Mouse (Mus musculus) midbrain, embryonic 10.5 days (tissue): ENCODE measurements at regions not wholly inside any gene's neighbourhood (a gene's known extent, or its start where the extent isn't known, plus 50 kb on each side); places are given as distances from the start of the nearest gene placed in this dataset.

ENCODE experiments used
- DNase-seq: peaks from one replicate; pipeline ENCODE4 v3.0.0-alpha.2; 2017; ENCODE audit warnings: low spot score
- H3K27ac ChIP-seq: fragments of 300-500 bp; sonication (generic); replicated peaks from 2 replicates; pipeline ENCODE4 v1.5.1; 2016; ENCODE audit warnings: mild to moderate bottlenecking
- H3K27me3 ChIP-seq: fragments of 300-500 bp; sonication (generic); 2 replicates; pipeline ENCODE4 v1.6.1; 2016; ENCODE audit warnings: low read depth, mild to moderate bottlenecking; ENCODE audit not compliant: poor library complexity, severe bottlenecking
- H3K36me3 ChIP-seq: fragments of 300-500 bp; sonication (generic); 2 replicates; pipeline ENCODE4 v1.6.1; 2016; ENCODE audit warnings: mild to moderate bottlenecking, moderate library complexity
- H3K4me1 ChIP-seq: fragments of 300-500 bp; sonication (generic); 2 replicates; pipeline ENCODE4 v1.6.1; 2016
- H3K4me3 ChIP-seq: fragments of 300-500 bp; sonication (generic); 2 replicates; pipeline ENCODE4 v1.5.1; 2016; ENCODE audit warnings: mild to moderate bottlenecking, moderate library complexity
- H3K9me3 ChIP-seq: fragments of 300-500 bp; sonication (generic); replicated peaks from 2 replicates; pipeline ENCODE4 v1.6.1; 2016; ENCODE audit warnings: mild to moderate bottlenecking
- WGBS: fragments of 180-500 bp; shearing (Covaris S2); methylation state at CpG from one replicate; pipeline ENCODE4 v1.1.7; 2016; 5-methylcytosine and 5-hydroxymethylcytosine counted together

DNA sequence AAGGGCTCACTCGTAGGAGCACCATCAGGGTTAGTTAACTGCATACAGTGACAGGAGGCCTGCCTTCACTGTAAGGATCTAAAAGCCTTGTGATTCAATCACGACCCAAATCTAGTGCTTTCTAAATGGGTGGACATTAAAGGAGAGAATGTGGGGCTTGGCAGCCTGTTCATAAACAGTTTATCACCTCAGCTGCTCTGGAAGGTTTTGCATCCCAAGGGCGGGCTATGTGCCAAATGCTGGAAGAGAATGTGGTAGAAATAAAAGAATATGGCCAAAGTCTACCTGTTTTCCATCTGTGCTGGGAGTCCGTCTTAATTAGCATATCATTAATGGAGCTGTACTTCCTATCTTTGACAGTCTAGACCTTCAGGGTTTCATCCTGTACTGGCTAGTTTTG, 241.0 kb downstream of the Cdca7 start:
- Histone ChIP-seq H3K4me1 (no peaks in the 10 kb centered on the region), H3K4me3 (no peak overlapping the region), H3K9me3 (no peaks in the 10 kb centered on the region), H3K27me3 (no peaks in the 10 kb centered on the region), H3K27ac (no peak overlapping the region), H3K36me3 (no peaks in the 10 kb centered on the region)
- no peak for DNase-seq
- WGBS = 89% methylated on average over 4 of the region's 4 CpGs

DNA sequence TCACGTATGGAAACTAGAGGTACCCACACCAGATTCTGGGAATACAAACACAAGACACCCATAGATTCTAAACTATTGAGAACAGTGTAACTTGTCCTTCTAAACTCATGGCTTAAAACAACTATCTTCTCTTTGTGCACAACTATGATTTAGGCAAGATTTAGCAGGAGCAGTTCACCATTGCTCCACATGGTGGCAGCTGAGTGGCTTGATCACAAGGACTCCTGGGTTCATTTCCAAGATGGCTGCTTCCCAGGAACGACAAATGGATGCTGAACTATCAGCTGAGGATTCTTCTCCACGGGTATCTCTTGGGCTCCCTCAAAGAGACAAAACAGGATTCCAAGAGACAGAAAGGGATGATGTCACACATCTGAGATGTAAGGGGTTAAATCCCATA, 251.5 kb downstream of the Sp3 start:
- 51% methylated on average over 3 of the region's 3 CpGs for WGBS
- H3K4me1 ChIP-seq = no peaks in the 10 kb centered on the region

GRCm38 (mm10) chr2:72733371-72733770, 246.9 kb downstream of the Sp3 start:
- no peak for DNase-seq
- Histone ChIP-seq H3K9me3 (no peaks in the 10 kb centered on the region), H3K4me3 (no peak overlapping the region), H3K27me3 (no peaks in the 10 kb centered on the region), H3K4me1 (no peaks in the 10 kb centered on the region), H3K27ac (no peak overlapping the region), H3K36me3 (no peaks in the 10 kb centered on the region)
- WGBS = 79% methylated on average over 3 of the region's 3 CpGs

More for the DNA sequence above, 251.5 kb downstream of the Sp3 start:
- no peaks in the 10 kb centered on the region for H3K9me3 ChIP-seq
- H3K27ac ChIP-seq = no peak overlapping the region; the same call in 1 of the 2 replicates
- no peak overlapping the region for H3K4me3 ChIP-seq
- H3K36me3 ChIP-seq = no peaks in the 10 kb centered on the region
- no peaks in the 10 kb centered on the region for H3K27me3 ChIP-seq
- peak; percentile 44 for DNase-seq

- Histone ChIP-seq H3K9me3 (no peaks in the 10 kb centered on the region), H3K4me1 (no peaks in the 10 kb centered on the region), H3K4me3 (no peak overlapping the region), H3K36me3 (no peaks in the 10 kb centered on the region), H3K27ac (no peak overlapping the region), H3K27me3 (no peaks in the 10 kb centered on the region)
- DNase-seq = no peak
- WGBS = 93% methylated on average over 9 of the region's 9 CpGs
Measured at GRCm38 (mm10) chr2:72735035-72735434, 245.2 kb downstream of the Sp3 start.

- Histone ChIP-seq H3K4me1 (peaks cover 9% of the 10 kb centered on the region), H3K27ac (no peak overlapping the region), H3K27me3 (no peaks in the 10 kb centered on the region), H3K4me3 (no peak overlapping the region), H3K36me3 (no peaks in the 10 kb centered on the region), H3K9me3 (no peaks in the 10 kb centered on the region)
- 92% methylated on average over 3 of the region's 3 CpGs for WGBS
- DNase-seq = no peak
Measured at GRCm38 (mm10) chr2:72736685-72737084, 243.6 kb downstream of the Sp3 start.

- H3K4me3 ChIP-seq = no peak overlapping the region
- H3K9me3 ChIP-seq = no peaks in the 10 kb centered on the region
- no peak overlapping the region for H3K27ac ChIP-seq
- no peaks in the 10 kb centered on the region for H3K27me3 ChIP-seq
- DNase-seq = peak; percentile 15
- 74% methylated on average over 22 of the region's 22 CpGs for WGBS
- H3K36me3 ChIP-seq = no peaks in the 10 kb centered on the region
- peaks cover 9% of the 10 kb centered on the region for H3K4me1 ChIP-seq
Measured at GRCm38 (mm10) chr2:72740391-72741361, 239.6 kb downstream of the Sp3 start.

- no peak for DNase-seq
- 85% methylated on average over 5 of the region's 5 CpGs for WGBS
- Histone ChIP-seq H3K27me3 (no peaks in the 10 kb centered on the region), H3K27ac (no peak overlapping the region), H3K36me3 (no peaks in the 10 kb centered on the region), H3K4me1 (peaks cover 9% of the 10 kb centered on the region), H3K4me3 (no peak overlapping the region), H3K9me3 (no peaks in the 10 kb centered on the region)
Measured at GRCm38 (mm10) chr2:72741746-72742145, 238.5 kb downstream of the Sp3 start.

DNA sequence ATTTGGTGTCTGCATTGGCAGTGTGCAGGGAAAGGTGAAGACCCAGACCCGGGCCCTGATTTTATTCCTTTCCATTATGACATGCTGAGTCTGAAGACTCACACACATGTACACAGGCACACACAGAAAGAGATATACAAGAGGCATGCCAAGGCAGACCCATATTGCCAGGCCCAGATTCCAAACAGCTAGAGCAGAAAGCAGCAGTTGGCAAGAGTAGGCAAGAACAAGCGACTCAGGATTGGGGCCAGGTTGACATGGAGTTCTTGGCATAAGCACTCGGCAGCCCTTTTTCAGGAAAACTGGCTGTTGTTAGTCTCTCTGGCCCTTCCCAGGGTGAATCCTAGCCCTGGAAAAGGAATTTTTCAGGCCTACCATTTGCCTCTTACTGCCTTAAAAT, 236.6 kb downstream of the Sp3 start:
- Histone ChIP-seq H3K4me3 (no peak overlapping the region), H3K27ac (no peak overlapping the region), H3K27me3 (no peaks in the 10 kb centered on the region), H3K9me3 (no peaks in the 10 kb centered on the region), H3K4me1 (peaks cover 9% of the 10 kb centered on the region), H3K36me3 (no peaks in the 10 kb centered on the region)
- DNase-seq = no peak
- WGBS = 90% methylated on average over 3 of the region's 3 CpGs

GRCm38 (mm10) chr2:72744901-72745300, 235.3 kb downstream of the Sp3 start:
- no peak for DNase-seq
- 87% methylated on average over 4 of the region's 4 CpGs for WGBS
- Histone ChIP-seq H3K4me1 (peaks cover 9% of the 10 kb centered on the region), H3K36me3 (no peaks in the 10 kb centered on the region), H3K4me3 (no peak overlapping the region), H3K9me3 (no peaks in the 10 kb centered on the region), H3K27me3 (no peaks in the 10 kb centered on the region), H3K27ac (no peak overlapping the region)

DNA sequence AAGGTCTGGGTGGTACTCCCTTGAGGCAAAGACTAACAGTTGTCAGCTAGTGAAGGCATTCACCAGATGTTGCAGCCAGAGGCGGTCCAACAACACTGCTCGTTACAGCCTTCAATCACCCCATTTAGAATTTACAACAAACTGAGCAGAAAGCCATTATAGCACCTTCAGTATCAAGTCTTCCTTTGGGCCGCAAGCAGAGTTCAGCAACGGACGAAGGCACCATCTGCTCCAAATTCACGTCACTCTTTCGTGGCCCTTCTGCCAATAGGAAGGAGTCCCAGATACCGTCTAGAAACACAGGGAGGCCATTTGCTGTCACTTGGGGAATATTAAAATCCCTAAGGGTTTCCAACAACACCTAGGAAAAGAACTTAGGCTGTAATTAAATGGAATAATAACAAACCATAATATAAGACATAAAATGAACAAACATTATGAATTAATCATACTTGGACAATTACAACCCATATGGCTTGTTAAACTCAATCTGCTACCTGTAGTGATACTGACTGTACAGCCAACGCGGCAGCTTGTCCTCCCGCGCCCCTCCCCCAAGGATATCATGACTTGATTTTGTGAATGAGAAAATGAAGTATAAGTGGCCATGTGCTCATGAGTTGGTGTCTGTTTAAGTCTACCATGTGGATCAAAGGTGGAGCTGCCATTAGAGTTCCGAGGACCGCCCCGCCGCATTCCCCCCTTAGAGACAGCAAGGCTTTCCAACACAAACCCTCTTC, 233.6 kb downstream of the Sp3 start:
- H3K27ac ChIP-seq = no peak overlapping the region
- no peak overlapping the region for H3K4me3 ChIP-seq
- H3K9me3 ChIP-seq = no peaks in the 10 kb centered on the region
- no peaks in the 10 kb centered on the region for H3K27me3 ChIP-seq
- no peaks in the 10 kb centered on the region for H3K36me3 ChIP-seq
- 90% methylated on average over 16 of the region's 16 CpGs for WGBS
- DNase-seq = no peak
- no peaks in the 10 kb centered on the region for H3K4me1 ChIP-seq

- no peak overlapping the region for H3K27ac ChIP-seq
- DNase-seq = no peak
- no peaks in the 10 kb centered on the region for H3K36me3 ChIP-seq
- no peaks in the 10 kb centered on the region for H3K27me3 ChIP-seq
- no peak overlapping the region for H3K4me3 ChIP-seq
- H3K9me3 ChIP-seq = no peaks in the 10 kb centered on the region
- WGBS = 88% methylated on average over 5 of the region's 5 CpGs
- H3K4me1 ChIP-seq = no peaks in the 10 kb centered on the region
Measured at GRCm38 (mm10) chr2:72747299-72747698, 232.9 kb downstream of the Sp3 start.

DNA sequence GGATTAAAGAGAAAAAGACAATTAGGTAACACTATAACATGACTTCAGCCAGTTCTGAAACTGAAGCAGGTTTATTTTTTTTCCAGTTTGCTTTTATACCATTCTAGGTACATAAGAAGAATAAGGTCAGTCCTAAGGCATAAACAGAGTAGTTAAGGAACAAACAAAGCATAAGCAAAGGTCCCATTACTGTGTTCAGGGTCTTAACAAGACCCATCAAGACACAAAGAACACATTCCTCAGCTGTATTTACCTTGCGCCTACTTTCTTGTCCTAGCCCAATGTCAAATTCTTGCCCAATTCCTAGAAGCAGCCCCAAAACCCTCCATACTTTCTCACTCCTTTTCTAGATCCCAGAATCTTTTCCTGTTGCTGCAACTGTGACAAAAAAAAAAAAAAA, 230.8 kb downstream of the Sp3 start:
- no peaks in the 10 kb centered on the region for H3K27me3 ChIP-seq
- no peaks in the 10 kb centered on the region for H3K9me3 ChIP-seq
- H3K4me3 ChIP-seq = no peak overlapping the region
- DNase-seq = no peak
- no peaks in the 10 kb centered on the region for H3K4me1 ChIP-seq
- no peaks in the 10 kb centered on the region for H3K36me3 ChIP-seq
- 94% methylated on average over 1 of the region's 1 CpGs for WGBS
- H3K27ac ChIP-seq = no peak overlapping the region

DNA sequence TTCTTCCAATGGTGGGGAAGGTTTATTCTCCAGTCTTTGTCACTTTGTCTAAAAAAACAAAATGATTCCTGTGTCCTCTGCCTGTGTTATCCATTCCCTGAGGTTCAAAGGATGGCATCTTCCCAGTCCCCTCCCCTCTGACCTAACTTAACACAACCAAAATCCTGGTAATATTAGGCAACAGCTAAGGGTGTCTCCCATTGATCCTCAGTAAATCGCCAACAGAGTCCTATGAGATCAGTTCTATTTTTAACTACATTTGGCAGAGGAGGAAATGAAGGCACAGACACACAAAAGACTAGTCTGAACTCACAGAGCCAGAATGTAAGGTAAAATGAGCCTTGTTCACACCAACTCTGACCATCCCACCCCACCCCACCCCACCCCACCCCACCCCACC, 228.8 kb downstream of the Sp3 start:
- Histone ChIP-seq H3K4me3 (no peak overlapping the region), H3K27ac (no peak overlapping the region), H3K4me1 (no peaks in the 10 kb centered on the region), H3K27me3 (no peaks in the 10 kb centered on the region), H3K9me3 (no peaks in the 10 kb centered on the region), H3K36me3 (no peaks in the 10 kb centered on the region)
- no peak for DNase-seq
- 80% methylated on average over 1 of the region's 1 CpGs for WGBS
